Mouse (Mus musculus) kidney, postnatal 0 days (tissue): ENCODE measurements around the gene Akt1s1. TPM values are rescaled to one million over a fixed set of nuclear protein-coding genes. Genes with fewer than 3 reads are reported as not detected.

Source experiments
- ATAC-seq: fragments of 200-750 bp; cut with Nextera tagmentation; replicated peaks from 2 replicates; pipeline ENCODE4 v1.8.0; 2017; ENCODE audit warnings: low read depth, moderate number of reproducible peaks, moderate TSS enrichment, moderate library complexity; ENCODE audit not compliant: low FRiP score
- DNase-seq: peaks from one replicate; pipeline ENCODE4 v3.0.0-alpha.2; 2016; ENCODE audit warnings: low spot score
- H3K27ac ChIP-seq: fragments of 300-500 bp; sonication (generic); 2 replicates; pipeline ENCODE4 v1.5.1; 2014; ENCODE audit warnings: mild to moderate bottlenecking
- H3K27me3 ChIP-seq: fragments of 300-500 bp; sonication (generic); 2 replicates; pipeline ENCODE4 v1.6.1; 2014; ENCODE audit warnings: low read length, mixed read lengths; ENCODE audit not compliant: insufficient read depth
- H3K36me3 ChIP-seq: fragments of 300-500 bp; sonication (generic); 2 replicates; pipeline ENCODE4 v1.6.1; 2014; ENCODE audit warnings: low read length, mixed read lengths; ENCODE audit not compliant: insufficient read depth
- H3K4me1 ChIP-seq: fragments of 300-500 bp; sonication (generic); replicated peaks from 2 replicates; pipeline ENCODE4 v1.6.1; 2014; ENCODE audit warnings: antibody characterized with exemption, low read length, mixed read lengths; ENCODE audit not compliant: insufficient read depth
- H3K4me2 ChIP-seq: fragments of 300-500 bp; sonication (generic); 2 replicates; pipeline ENCODE4 v1.6.1; 2014; ENCODE audit warnings: mild to moderate bottlenecking, low read length, moderate library complexity, mixed read lengths
- H3K4me3 ChIP-seq: fragments of 300-500 bp; sonication (generic); replicated peaks from 2 replicates; pipeline ENCODE4 v1.5.1; 2014; ENCODE audit warnings: low read depth, low read length
- H3K9ac ChIP-seq: fragments of 300-500 bp; sonication (generic); 2 replicates; pipeline ENCODE4 v1.6.1; 2014; ENCODE audit warnings: low read depth, low read length
- H3K9me3 ChIP-seq: fragments of 300-500 bp; sonication (generic); replicated peaks from 2 replicates; pipeline ENCODE4 v1.6.1; 2016; ENCODE audit warnings: low read length, inconsistent platforms, mixed read lengths
- CTCF ChIP-seq: IDR thresholded peaks from 2 replicates; pipeline ENCODE4 v1.5.1; 2016; ENCODE audit warnings: antibody characterized with exemption, low read depth, mild to moderate bottlenecking, moderate library complexity
- WGBS: fragments of 180-500 bp; shearing (Covaris S2); extraction: QIAGEN DNeasy Blood & Tissue Kit; methylation state at CpG from one replicate; pipeline ENCODE4 v1.1.7; 2014; 5-methylcytosine and 5-hydroxymethylcytosine counted together
- polyA plus RNA-seq: library from polyadenylated mRNA; unstranded; fragments of >200 nt; fragmentation: Nextera tagmentation; extraction: Ambion mirVana; gene quantifications from 2 replicates; pipeline ENCODE4 v1.2.1, GENCODE M21; 2015

The Akt1s1 gene
- polyA plus RNA-seq, 1 experiment from 2014 or later = 111 TPM

GRCm38 (mm10) chr7:44851625-44852234 is 2.9 kb downstream of the Akt1s1 start:
- H3K4me2 ChIP-seq = no peak overlapping the region
- TF ChIP-seq CTCF = no peak
- H3K4me3 ChIP-seq = no peak overlapping the region
- H3K9ac ChIP-seq = no peak overlapping the region
- no peak overlapping the region for H3K27ac ChIP-seq
- H3K27me3 ChIP-seq = no peaks in the 10 kb centered on the region
- H3K4me1 ChIP-seq = peaks cover 28% of the 10 kb centered on the region
- ATAC-seq (no peak), DNase-seq (no peak)
- no peaks in the 10 kb centered on the region for H3K9me3 ChIP-seq
- 0 out of 2 replicates have a peak, but pooled peaks cover under 1% of the 10 kb centered on the region for H3K36me3 ChIP-seq
- WGBS = 89% methylated on average over 12 of the region's 12 CpGs

GRCm38 (mm10) chr7:44852259-44853027 is 3.7 kb downstream of the Akt1s1 start:
- no peak overlapping the region for H3K9ac ChIP-seq
- H3K9me3 ChIP-seq = no peaks in the 10 kb centered on the region
- H3K4me2 ChIP-seq = no peak overlapping the region
- no peak overlapping the region for H3K4me3 ChIP-seq
- no peak for DNase-seq
- H3K27me3 ChIP-seq = no peaks in the 10 kb centered on the region
- no peaks in the 10 kb centered on the region for H3K36me3 ChIP-seq
- 91% methylated on average over 33 of the region's 36 CpGs for WGBS
- no peak overlapping the region for H3K27ac ChIP-seq
- peaks cover 29% of the 10 kb centered on the region for H3K4me1 ChIP-seq
- no peak for TF ChIP-seq CTCF
- no peak for ATAC-seq

GRCm38 (mm10) chr7:44853065-44853464 is 4.3 kb downstream of the Akt1s1 start:
- WGBS = 90% methylated on average over 2 of the region's 2 CpGs
- H3K27me3 ChIP-seq = no peaks in the 10 kb centered on the region
- H3K27ac ChIP-seq = no peak overlapping the region
- no peak overlapping the region for H3K9ac ChIP-seq
- no peaks in the 10 kb centered on the region for H3K9me3 ChIP-seq
- TF ChIP-seq CTCF = no peak
- no peak for DNase-seq
- no peak for ATAC-seq
- peaks cover 35% of the 10 kb centered on the region for H3K4me1 ChIP-seq
- no peak overlapping the region for H3K4me3 ChIP-seq
- no peak overlapping the region for H3K4me2 ChIP-seq
- no peaks in the 10 kb centered on the region for H3K36me3 ChIP-seq

- WGBS = 21% methylated on average over 26 of the region's 26 CpGs
- H3K36me3 ChIP-seq = no peaks in the 10 kb centered on the region
Measured at GRCm38 (mm10) chr7:44853596-44854355, 5.0 kb downstream of the Akt1s1 start.

GRCm38 (mm10) chr7:44854356-44855031 is 5.7 kb downstream of the Akt1s1 start:
- H3K9me3 ChIP-seq = no peaks in the 10 kb centered on the region
- peak; percentile 93 for DNase-seq
- peaks cover 35% of the 10 kb centered on the region for H3K4me1 ChIP-seq
- H3K4me2 ChIP-seq = peak overlapping the region; percentile 90
- no peaks in the 10 kb centered on the region for H3K27me3 ChIP-seq
- no peak for TF ChIP-seq CTCF
- H3K27ac ChIP-seq = peak overlapping the region; percentile 96
- H3K4me3 ChIP-seq = peak overlapping the region; percentile 47
- under 1% methylated on average over 45 of the region's 45 CpGs for WGBS
- peak; percentile 65 for ATAC-seq
- no peaks in the 10 kb centered on the region for H3K36me3 ChIP-seq
- peak overlapping the region; percentile 54 for H3K9ac ChIP-seq

More at GRCm38 (mm10) chr7:44853596-44854355, 5.0 kb downstream of the Akt1s1 start:
- Histone ChIP-seq H3K9me3 (no peaks in the 10 kb centered on the region), H3K9ac (peak overlapping the region; percentile 54), H3K4me2 (peak overlapping the region; percentile 90), H3K4me3 (peak overlapping the region; percentile 47), H3K27me3 (no peaks in the 10 kb centered on the region), H3K27ac (peak overlapping the region; percentile 96), H3K4me1 (peaks cover 35% of the 10 kb centered on the region)
- DNase-seq (no peak), ATAC-seq (no peak)
- TF ChIP-seq CTCF = no peak

- 35% methylated on average over 10 of the region's 10 CpGs for whole genome bisulfite sequencing
- DNase-seq (no peak), ATAC-seq (peak; percentile 1; the same call in 1 of the 2 replicates)
- Histone ChIP-seq H3K9ac (peak overlapping the region; percentile 54), H3K4me2 (peak overlapping the region; percentile 90), H3K27ac (peak overlapping the region; percentile 96), H3K27me3 (no peaks in the 10 kb centered on the region), H3K4me3 (peak overlapping the region; percentile 47), H3K9me3 (no peaks in the 10 kb centered on the region), H3K4me1 (peaks cover 35% of the 10 kb centered on the region), H3K36me3 (no peaks in the 10 kb centered on the region)
- TF ChIP-seq CTCF = no peak
Measured at GRCm38 (mm10) chr7:44855036-44855435, 6.2 kb downstream of the Akt1s1 start.
